Mouse (Mus musculus): ENCODE data around the gene Myef2. TPM values are rescaled to one million over a fixed set of nuclear protein-coding genes. Genes with fewer than 3 reads are reported as not detected.

Gene Myef2
- polyA plus RNA-seq, 1 experiment from 2014 or later: 65.6 TPM

DNA sequence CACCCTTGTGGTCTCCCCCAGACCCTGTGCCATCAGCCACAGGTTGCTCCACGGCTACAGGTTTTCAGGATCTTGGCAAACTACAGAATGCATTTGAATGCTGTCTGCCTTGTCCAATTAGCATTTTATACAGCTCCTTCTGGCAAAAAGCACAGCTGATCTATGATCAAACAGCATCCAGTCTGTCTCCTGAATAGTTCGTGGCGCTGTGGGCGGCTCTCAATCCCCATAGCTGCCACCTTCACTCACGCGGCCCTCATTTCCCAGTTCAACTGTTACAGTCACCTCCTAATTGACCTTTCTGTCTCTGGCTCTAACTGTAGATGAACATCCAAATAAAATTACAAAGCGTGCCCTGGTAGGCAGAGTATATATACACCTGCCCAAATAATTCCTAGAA, 56.1 kb downstream of the Myef2 start:
- H3K27ac ChIP-seq (replicated peaks in 1 of 2; ENCODE audit: control insufficient read depth in 1 of 2, insufficient read depth in 1 of 2, low read depth in 2 of 2, low read length in 2 of 2): no peak overlapping the region
- H3K4me2 ChIP-seq (ENCODE audit: low read length): no peak overlapping the region
- H3K4me3 ChIP-seq (ENCODE audit: control insufficient read depth in 1 of 2, insufficient read depth in 1 of 2, low read depth in 1 of 2, low read length in 2 of 2): no peak overlapping the region
- WGBS: 87% methylated on average over 7 of the region's 7 CpGs
- ATAC-seq (ENCODE audit: insufficient number of reproducible peaks, insufficient read depth, low FRiP score, low read depth): no peak
- peaks cover 2 to 7% of the 10 kb centered on the region in 2 experiments; a peak in 3 of 4 replicates for H3K4me1 ChIP-seq (ENCODE audit: control insufficient read depth in 2 of 2, insufficient read depth in 2 of 2, low read length in 2 of 2)
- no peaks in the 10 kb centered on the region for H3K36me3 ChIP-seq (ENCODE audit: control insufficient read depth, insufficient read depth, low read length)
- no peaks in the 10 kb centered on the region for H3K27me3 ChIP-seq (ENCODE audit: control insufficient read depth, insufficient read depth, low read length)
- no peak overlapping the region for H3K9ac ChIP-seq (ENCODE audit: low read length)
- H3K9me3 ChIP-seq (ENCODE audit: control insufficient read depth, low read length): no peaks in the 10 kb centered on the region

DNA sequence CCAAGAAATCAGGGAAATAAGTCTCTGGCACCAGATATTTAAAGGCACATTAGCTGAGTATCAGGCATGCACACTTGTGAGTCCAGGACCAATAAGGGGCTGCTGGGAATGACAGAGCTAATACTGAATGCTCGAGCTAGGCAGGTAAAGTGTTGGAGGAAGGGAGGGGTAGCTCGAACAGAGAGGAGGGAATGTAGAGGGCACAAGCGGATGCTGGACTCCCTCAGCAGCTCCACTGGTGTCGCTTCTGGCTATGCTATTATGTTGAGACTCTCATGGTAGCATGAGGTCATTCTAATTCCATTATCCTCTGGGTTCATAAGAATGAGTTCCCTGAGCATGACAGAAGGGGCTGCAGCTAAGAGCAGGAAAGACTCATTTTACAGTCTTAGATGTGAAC, 60.5 kb downstream of the Myef2 start:
- no peaks in the 10 kb centered on the region for H3K36me3 ChIP-seq (ENCODE audit: control insufficient read depth, insufficient read depth, low read length)
- no peak for ATAC-seq (ENCODE audit: insufficient number of reproducible peaks, insufficient read depth, low FRiP score, low read depth)
- no peaks in the 10 kb centered on the region for H3K27me3 ChIP-seq (ENCODE audit: control insufficient read depth, insufficient read depth, low read length)
- H3K9ac ChIP-seq (ENCODE audit: low read length): no peak overlapping the region
- H3K9me3 ChIP-seq (ENCODE audit: control insufficient read depth, low read length): no peaks in the 10 kb centered on the region
- WGBS: 33% methylated on average over 4 of the region's 4 CpGs
- no peak overlapping the region for H3K4me2 ChIP-seq (ENCODE audit: low read length)
- no peak overlapping the region for H3K27ac ChIP-seq (replicated peaks in 1 of 2; ENCODE audit: control insufficient read depth in 1 of 2, insufficient read depth in 1 of 2, low read depth in 2 of 2, low read length in 2 of 2)
- peaks cover 0 to 3% of the 10 kb centered on the region in 2 experiments; a peak in 2 of 4 replicates for H3K4me1 ChIP-seq (ENCODE audit: control insufficient read depth in 2 of 2, insufficient read depth in 2 of 2, low read length in 2 of 2)
- H3K4me3 ChIP-seq (ENCODE audit: control insufficient read depth in 1 of 2, insufficient read depth in 1 of 2, low read depth in 1 of 2, low read length in 2 of 2): no peak overlapping the region

DNA sequence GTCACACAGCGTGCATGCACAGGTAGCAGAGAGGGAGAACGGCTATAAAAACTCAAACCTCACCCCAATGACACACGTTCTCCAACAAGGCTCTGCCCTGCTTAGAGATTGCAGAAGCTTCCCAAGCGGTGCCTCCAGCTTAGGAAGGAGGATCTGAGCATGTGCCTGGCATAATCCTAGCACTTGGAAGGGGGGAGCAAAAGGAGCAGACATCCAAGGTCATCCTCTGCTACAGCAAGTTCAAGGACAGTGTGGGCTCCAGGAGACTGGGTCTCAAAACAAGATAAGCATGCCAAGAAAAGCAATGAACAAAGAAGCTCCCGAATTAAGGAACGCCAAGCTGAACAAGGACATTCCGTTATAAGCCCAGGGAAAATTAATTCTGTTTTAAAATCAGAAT, 62.0 kb downstream of the Myef2 start:
- H3K27ac ChIP-seq (replicated peaks in 1 of 2; ENCODE audit: control insufficient read depth in 1 of 2, insufficient read depth in 1 of 2, low read depth in 2 of 2, low read length in 2 of 2): no peak overlapping the region
- no peak overlapping the region for H3K9ac ChIP-seq (ENCODE audit: low read length)
- H3K9me3 ChIP-seq (ENCODE audit: control insufficient read depth, low read length): no peaks in the 10 kb centered on the region
- no peak overlapping the region for H3K4me2 ChIP-seq (ENCODE audit: low read length)
- no peak for ATAC-seq (ENCODE audit: insufficient number of reproducible peaks, insufficient read depth, low FRiP score, low read depth)
- H3K4me3 ChIP-seq (ENCODE audit: control insufficient read depth in 1 of 2, insufficient read depth in 1 of 2, low read depth in 1 of 2, low read length in 2 of 2): no peak overlapping the region
- no peaks in the 10 kb centered on the region for H3K36me3 ChIP-seq (ENCODE audit: control insufficient read depth, insufficient read depth, low read length)
- no peaks in the 10 kb centered on the region; a peak in 1 of 4 replicates for H3K4me1 ChIP-seq (ENCODE audit: control insufficient read depth in 2 of 2, insufficient read depth in 2 of 2, low read length in 2 of 2)
- H3K27me3 ChIP-seq (ENCODE audit: control insufficient read depth, insufficient read depth, low read length): no peaks in the 10 kb centered on the region
- WGBS: 78% methylated on average over 7 of the region's 7 CpGs

DNA sequence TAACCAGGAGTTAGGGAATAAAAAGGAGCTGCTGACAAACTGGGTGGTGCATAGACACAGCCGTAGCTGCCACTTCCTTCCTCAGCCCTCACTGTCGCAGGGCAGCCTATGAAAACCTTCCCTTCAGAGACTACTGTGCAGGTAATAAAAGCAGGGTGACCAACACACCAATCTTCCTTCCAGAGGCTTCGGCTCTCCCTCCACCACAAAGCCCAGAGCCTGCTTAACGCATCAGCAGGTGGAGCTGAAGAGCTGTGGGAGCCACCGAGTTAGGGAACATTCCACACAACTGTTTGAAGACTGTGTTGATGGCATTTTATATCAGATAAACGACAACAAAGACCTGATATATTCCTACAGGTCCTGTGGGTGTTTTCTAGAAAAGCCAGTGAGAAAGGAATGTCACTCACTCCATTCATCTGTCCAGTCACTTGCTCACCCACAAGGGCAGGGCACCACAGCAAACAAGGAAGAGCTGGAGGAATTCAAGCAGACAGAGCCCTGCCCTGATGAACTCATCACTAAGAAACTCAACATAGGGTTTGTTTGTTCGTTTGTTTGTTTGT, 66.1 kb downstream of the Myef2 start:
- H3K27ac ChIP-seq (replicated peaks in 1 of 2; ENCODE audit: control insufficient read depth in 1 of 2, insufficient read depth in 1 of 2, low read depth in 2 of 2, low read length in 2 of 2): no peak overlapping the region
- no peaks in the 10 kb centered on the region for H3K27me3 ChIP-seq (ENCODE audit: control insufficient read depth, insufficient read depth, low read length)
- no peak overlapping the region for H3K4me2 ChIP-seq (ENCODE audit: low read length)
- H3K9ac ChIP-seq (ENCODE audit: low read length): no peak overlapping the region
- no peaks in the 10 kb centered on the region; a peak in 1 of 4 replicates for H3K4me1 ChIP-seq (ENCODE audit: control insufficient read depth in 2 of 2, insufficient read depth in 2 of 2, low read length in 2 of 2)
- no peaks in the 10 kb centered on the region for H3K9me3 ChIP-seq (ENCODE audit: control insufficient read depth, low read length)
- H3K36me3 ChIP-seq (ENCODE audit: control insufficient read depth, insufficient read depth, low read length): no peaks in the 10 kb centered on the region
- WGBS: 28% methylated on average over 7 of the region's 7 CpGs
- no peak overlapping the region for H3K4me3 ChIP-seq (ENCODE audit: control insufficient read depth in 1 of 2, insufficient read depth in 1 of 2, low read depth in 1 of 2, low read length in 2 of 2)
- no peak for ATAC-seq (ENCODE audit: insufficient number of reproducible peaks, insufficient read depth, low FRiP score, low read depth)

DNA sequence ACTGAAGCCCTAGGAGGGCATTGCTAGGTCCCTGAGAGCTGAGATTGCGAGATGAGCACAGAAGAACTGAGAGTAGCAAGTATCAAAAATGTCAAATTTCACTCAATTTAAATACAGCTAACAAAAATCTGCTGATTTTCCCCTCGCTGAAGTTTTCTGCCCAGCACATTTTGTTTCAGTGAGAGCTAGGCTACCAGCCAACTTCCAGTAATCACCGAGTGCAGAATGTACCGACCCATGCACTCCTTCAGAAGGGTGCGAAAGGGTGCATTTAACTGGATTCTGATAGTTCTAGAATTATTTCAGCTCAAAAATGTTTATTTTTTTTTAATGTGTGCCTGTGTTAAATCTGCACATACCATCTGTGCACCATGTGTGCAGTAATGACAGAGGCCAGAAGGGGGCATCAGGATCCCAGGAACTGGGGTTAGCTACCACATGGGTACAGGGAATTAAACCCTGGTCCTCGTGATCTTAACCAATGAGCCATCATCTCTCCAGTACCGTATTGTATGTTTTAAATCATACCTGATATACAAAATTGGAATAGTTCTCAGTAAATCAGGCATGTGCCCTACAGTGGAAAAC, 68.1 kb downstream of the Myef2 start:
- H3K27ac ChIP-seq (replicated peaks in 1 of 2; ENCODE audit: control insufficient read depth in 1 of 2, insufficient read depth in 1 of 2, low read depth in 2 of 2, low read length in 2 of 2): no peak overlapping the region
- WGBS: 86% methylated on average over 7 of the region's 7 CpGs
- no peak overlapping the region for H3K4me2 ChIP-seq (ENCODE audit: low read length)
- H3K27me3 ChIP-seq (ENCODE audit: control insufficient read depth, insufficient read depth, low read length): no peaks in the 10 kb centered on the region
- no peaks in the 10 kb centered on the region for H3K36me3 ChIP-seq (ENCODE audit: control insufficient read depth, insufficient read depth, low read length)
- no peaks in the 10 kb centered on the region for H3K9me3 ChIP-seq (ENCODE audit: control insufficient read depth, low read length)
- no peak overlapping the region for H3K4me3 ChIP-seq (ENCODE audit: control insufficient read depth in 1 of 2, insufficient read depth in 1 of 2, low read depth in 1 of 2, low read length in 2 of 2)
- ATAC-seq (ENCODE audit: insufficient number of reproducible peaks, insufficient read depth, low FRiP score, low read depth): no peak
- no peaks in the 10 kb centered on the region for H3K4me1 ChIP-seq (ENCODE audit: control insufficient read depth in 2 of 2, insufficient read depth in 2 of 2, low read length in 2 of 2)
- no peak overlapping the region for H3K9ac ChIP-seq (ENCODE audit: low read length)

Other genes with a start within 250 kb of the Myef2 start
- 3.3 and 4.3 TPM in 2 replicates for gene Slc24a5, start 55.5 kb downstream of the Myef2 start, polyA plus RNA-seq (2014; fragmentation: Nextera tagmentation; extraction: Ambion mirVana)
- gene Ctxn2, start 13.0 kb upstream of the Myef2 start, polyA plus RNA-seq (2014; fragmentation: Nextera tagmentation; extraction: Ambion mirVana): not detected in 2 replicates
- gene Slc12a1, start 28.8 kb upstream of the Myef2 start, polyA plus RNA-seq (2014; fragmentation: Nextera tagmentation; extraction: Ambion mirVana): not detected in 2 replicates
- 121 and 127 TPM in 2 replicates for gene Dut, start 123.5 kb upstream of the Myef2 start, polyA plus RNA-seq (2014; fragmentation: Nextera tagmentation; extraction: Ambion mirVana)

Measured in heart, embryonic 14.5 days (tissue).